Mouse (Mus musculus): Measurements from ENCODE around the gene Fbxl8. TPM values are rescaled to one million over a fixed set of nuclear protein-coding genes. Genes with fewer than 3 reads are reported as not detected.
"Not testable (repeated sequence)": the region's sequence is repeated elsewhere in the genome, so short reads cannot be mapped to it uniquely, and the experiment has no call there.

Fbxl8 gene
- total RNA-seq (2021): 1 to 10 TPM; 1.3 TPM
- long read RNA-seq, experiment 1, partial matches to known transcripts: 0 of 1 reads
- long read RNA-seq, experiment 1, other reads (novel, unspliced or antisense): 1 of 1 reads
- long read RNA-seq, experiment 2, partial matches to known transcripts: 0 of 1 reads
- long read RNA-seq, experiment 2, other reads (novel, unspliced or antisense): 0 of 1 reads

GRCm38 (mm10) chr8:105264024-105264982 lies at the start of gene Fbxl8, which contains the start of gene Tradd:
Gene Fbxl8 (plus strand): TSS chr8:105264648.
Gene Tradd (minus strand): TSS chr8:105264609.
- intact Hi-C loops (cut with DNase I; ENCODE audit: low total_unique reads): no loop called here
- peak; percentile 77 for DNase-seq

GRCm38 (mm10) chr8:105217926-105218522 lies 46.4 kb upstream of the Fbxl8 start:
- DNase-seq: no peak
- intact Hi-C loops (cut with DNase I; ENCODE audit: low total_unique reads): no loop called here

GRCm38 (mm10) chr8:105223850-105224249 lies 40.6 kb upstream of the Fbxl8 start:
- peak; percentile 27 for DNase-seq
- intact Hi-C loops (cut with DNase I; ENCODE audit: low total_unique reads): loop anchor here (2.0 kb wide), 1 partner anchor 39 kb away; no protein-coding TSS in a partner anchor

- peak; percentile 95 for DNase-seq
- intact Hi-C loops (cut with DNase I; ENCODE audit: low total_unique reads): loop anchor here (2.0 kb wide), 1 partner anchor 38 kb away; no protein-coding TSS in a partner anchor
Measured at GRCm38 (mm10) chr8:105224413-105225271, 39.8 kb upstream of the Fbxl8 start, which contains the start of gene D230025D16Rik. Gene D230025D16Rik (plus strand): TSS chr8:105225145.

GRCm38 (mm10) chr8:105225272-105225593 lies 39.2 kb upstream of the Fbxl8 start:
- intact Hi-C loops (cut with DNase I; ENCODE audit: low total_unique reads): loop anchor here (2.0 kb wide), 1 partner anchor 38 kb away; no protein-coding TSS in a partner anchor
- no peak for DNase-seq

- DNase-seq: no peak
- intact Hi-C loops (cut with DNase I; ENCODE audit: low total_unique reads): loop anchor here (2.0 kb wide), 1 partner anchor 37 kb away; no protein-coding TSS in a partner anchor
Measured at GRCm38 (mm10) chr8:105225917-105226316, 38.5 kb upstream of the Fbxl8 start.

- intact Hi-C loops (cut with DNase I; ENCODE audit: low total_unique reads): no loop called here
- no peak for DNase-seq
Measured at GRCm38 (mm10) chr8:105231503-105232320, 32.7 kb upstream of the Fbxl8 start.

GRCm38 (mm10) chr8:105232321-105232693 lies 32.1 kb upstream of the Fbxl8 start:
- DNase-seq; intact Hi-C loops (cut with DNase I; ENCODE audit: low total_unique reads): not testable (repeated sequence)

GRCm38 (mm10) chr8:105233126-105233935 lies 31.1 kb upstream of the Fbxl8 start:
- intact Hi-C loops (cut with DNase I; ENCODE audit: low total_unique reads): no loop called here

GRCm38 (mm10) chr8:105235206-105235605 lies 29.2 kb upstream of the Fbxl8 start:
- no peak for DNase-seq

More at GRCm38 (mm10) chr8:105233126-105233935, 31.1 kb upstream of the Fbxl8 start:
- no peak for DNase-seq

GRCm38 (mm10) chr8:105237442-105238142 lies 26.9 kb upstream of the Fbxl8 start:
- intact Hi-C loops (cut with DNase I; ENCODE audit: low total_unique reads): no loop called here
- DNase-seq: no peak

More at GRCm38 (mm10) chr8:105235206-105235605, 29.2 kb upstream of the Fbxl8 start:
- intact Hi-C loops (cut with DNase I; ENCODE audit: low total_unique reads): no loop called here

- no peak for DNase-seq
- intact Hi-C loops (cut with DNase I; ENCODE audit: low total_unique reads): no loop called here
Measured at GRCm38 (mm10) chr8:105241016-105241415, 23.4 kb upstream of the Fbxl8 start.

GRCm38 (mm10) chr8:105251954-105252353 lies 12.5 kb upstream of the Fbxl8 start:
- intact Hi-C loops (cut with DNase I; ENCODE audit: low total_unique reads): no loop called here
- DNase-seq: no peak

- intact Hi-C loops (cut with DNase I; ENCODE audit: low total_unique reads): no loop called here
- DNase-seq: no peak
Measured at GRCm38 (mm10) chr8:105252680-105253537, 11.5 kb upstream of the Fbxl8 start.

- no peak for DNase-seq
- intact Hi-C loops (cut with DNase I; ENCODE audit: low total_unique reads): no loop called here
Measured at GRCm38 (mm10) chr8:105253766-105254151, 10.7 kb upstream of the Fbxl8 start.

All from gastrocnemius, postnatal 14 days (tissue).